Mouse (Mus musculus): Measurements from ENCODE around the gene Cabp2. TPM values are rescaled to one million over a fixed set of nuclear protein-coding genes. Genes with fewer than 3 reads are reported as not detected.
A peak's percentile ranks its signal among the peaks of the same experiment; 100 is the strongest.

Gene Cabp2
- polyA plus RNA-seq, 1 experiment from 2014 or later = 1.7 TPM

DNA sequence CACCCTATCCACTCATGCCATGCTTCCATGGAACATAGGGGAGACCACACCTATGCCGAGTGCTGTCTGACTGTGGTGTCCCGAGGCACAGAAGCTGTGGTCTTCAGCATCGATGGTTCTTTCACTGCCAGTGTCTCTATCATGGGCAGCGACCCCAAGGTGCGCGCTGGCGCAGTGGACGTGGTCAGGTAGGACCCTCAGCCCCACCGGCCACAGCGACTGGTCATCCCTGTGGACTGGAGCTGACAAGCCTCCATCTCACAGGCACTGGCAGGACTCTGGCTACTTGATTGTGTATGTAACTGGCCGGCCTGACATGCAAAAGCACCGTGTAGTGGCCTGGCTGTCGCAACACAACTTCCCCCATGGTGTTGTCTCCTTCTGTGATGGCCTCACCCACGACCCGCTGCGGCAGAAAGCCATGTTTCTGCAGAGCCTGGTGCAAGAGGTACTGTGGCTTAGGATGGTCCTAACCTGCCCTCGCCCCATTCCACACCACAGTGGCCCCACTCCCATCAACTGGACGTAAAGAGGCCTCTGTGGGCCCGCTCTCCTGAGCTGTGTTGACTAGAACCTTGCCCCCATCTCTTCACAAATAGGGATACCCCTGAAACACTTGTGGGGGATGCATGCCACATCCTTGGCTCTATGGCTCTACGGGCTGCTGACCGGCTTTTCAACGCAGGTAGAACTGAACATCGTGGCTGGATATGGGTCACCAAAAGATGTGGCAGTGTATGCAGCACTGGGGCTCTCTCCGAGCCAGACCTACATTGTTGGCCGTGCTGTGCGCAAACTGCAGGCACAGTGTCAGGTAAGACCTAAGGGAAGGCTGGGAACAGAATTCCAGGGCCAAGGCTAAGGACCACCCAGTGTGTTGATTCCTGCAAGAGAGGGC is 30.9 kb downstream of the Cabp2 start:
- no peak overlapping the region for H3K4me2 ChIP-seq (replicated peaks)
- H3K9me3 ChIP-seq = no peaks in the 10 kb centered on the region
- no peak overlapping the region for H3K9ac ChIP-seq
- H3K4me1 ChIP-seq (replicated peaks) = peaks cover 23% of the 10 kb centered on the region
- WGBS = 95% methylated on average over 26 of the region's 26 CpGs
- no peak for ATAC-seq
- H3K27ac ChIP-seq = peak overlapping the region; percentile 76; the same call in 1 of the 2 replicates
- no peak overlapping the region for H3K4me3 ChIP-seq (replicated peaks)
- H3K36me3 ChIP-seq = peaks cover 16% of the 10 kb centered on the region; the same call in 1 of the 2 replicates
- no peaks in the 10 kb centered on the region for H3K27me3 ChIP-seq (replicated peaks)

- Histone ChIP-seq H3K4me3 (replicated peaks) (no peak overlapping the region), H3K9me3 (no peaks in the 10 kb centered on the region), H3K9ac (no peak overlapping the region; the same call in 1 of the 2 replicates), H3K36me3 (peaks cover 22% of the 10 kb centered on the region; the same call in 1 of the 2 replicates), H3K4me1 (replicated peaks) (peaks cover 23% of the 10 kb centered on the region), H3K27ac (peak overlapping the region; percentile 76), H3K4me2 (replicated peaks) (peak overlapping the region; percentile 30), H3K27me3 (replicated peaks) (no peaks in the 10 kb centered on the region)
- ATAC-seq = peak; percentile 52
- 57% methylated on average over 13 of the region's 13 CpGs for WGBS
Measured at GRCm38 (mm10) chr19:4113186-4113805, 31.9 kb downstream of the Cabp2 start.

DNA sequence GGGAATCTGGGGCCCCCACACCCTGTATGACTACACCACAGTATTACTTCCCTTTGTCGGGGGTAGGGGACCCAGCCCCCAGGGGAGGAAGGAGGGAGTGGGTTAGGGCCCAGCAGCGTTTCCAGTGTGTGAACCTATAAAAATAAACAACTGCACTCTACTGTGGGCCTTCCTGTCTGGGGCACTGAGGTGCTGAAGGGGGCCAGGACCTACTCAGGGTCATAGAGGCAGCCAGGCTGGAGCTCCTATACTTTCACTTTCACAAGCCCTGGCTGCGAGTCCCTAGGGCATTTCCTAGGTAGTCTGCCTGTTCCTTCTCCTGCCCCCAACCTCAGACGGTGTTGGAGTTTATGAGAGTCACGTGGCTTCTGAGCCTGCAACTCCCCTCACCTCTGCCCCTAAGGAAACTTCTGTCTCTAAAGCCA is 32.4 kb downstream of the Cabp2 start:
- ATAC-seq = peak; percentile 83
- Histone ChIP-seq H3K36me3 (peaks cover 22% of the 10 kb centered on the region; the same call in 1 of the 2 replicates), H3K9ac (no peak overlapping the region; the same call in 1 of the 2 replicates)

DNA sequence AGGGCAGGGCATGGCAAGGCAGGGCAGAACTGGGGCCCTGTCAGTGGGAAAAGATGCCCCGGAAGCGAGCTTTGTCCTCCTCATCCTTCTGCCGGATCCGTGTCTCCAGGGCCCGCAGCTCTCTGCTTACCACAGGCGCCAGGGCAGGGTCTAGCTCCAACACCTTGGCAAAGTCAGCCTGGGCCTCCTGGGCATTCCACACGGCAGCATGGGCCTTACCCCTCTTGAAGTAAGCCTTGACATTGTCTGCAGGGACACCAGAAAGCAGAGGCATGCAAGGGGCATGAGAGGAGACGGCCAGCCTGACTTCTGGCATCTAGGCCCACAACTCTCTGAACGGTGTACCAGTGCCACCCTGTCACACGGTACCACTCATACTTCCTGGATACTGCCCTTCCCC is 33.2 kb downstream of the Cabp2 start:
- H3K9ac ChIP-seq = no peak overlapping the region
- peak overlapping the region; percentile 76; the same call in 1 of the 2 replicates for H3K27ac ChIP-seq
- H3K4me1 ChIP-seq (replicated peaks) = peaks cover 23% of the 10 kb centered on the region
- no peaks in the 10 kb centered on the region for H3K9me3 ChIP-seq
- no peaks in the 10 kb centered on the region for H3K27me3 ChIP-seq (replicated peaks)
- no peak for ATAC-seq
- WGBS = 78% methylated on average over 10 of the region's 10 CpGs
- H3K4me3 ChIP-seq (replicated peaks) = no peak overlapping the region
- H3K4me2 ChIP-seq (replicated peaks) = peak overlapping the region; percentile 30; the same call in 1 of the 2 replicates
- H3K36me3 ChIP-seq = peaks cover 22% of the 10 kb centered on the region; the same call in 1 of the 2 replicates

More for the DNA sequence above, 32.4 kb downstream of the Cabp2 start:
- Histone ChIP-seq H3K9me3 (no peaks in the 10 kb centered on the region), H3K4me1 (replicated peaks) (peaks cover 23% of the 10 kb centered on the region), H3K4me2 (replicated peaks) (peak overlapping the region; percentile 30), H3K27ac (peak overlapping the region; percentile 76), H3K4me3 (replicated peaks) (no peak overlapping the region), H3K27me3 (replicated peaks) (no peaks in the 10 kb centered on the region)
- 15% methylated on average over 5 of the region's 5 CpGs for WGBS

DNA sequence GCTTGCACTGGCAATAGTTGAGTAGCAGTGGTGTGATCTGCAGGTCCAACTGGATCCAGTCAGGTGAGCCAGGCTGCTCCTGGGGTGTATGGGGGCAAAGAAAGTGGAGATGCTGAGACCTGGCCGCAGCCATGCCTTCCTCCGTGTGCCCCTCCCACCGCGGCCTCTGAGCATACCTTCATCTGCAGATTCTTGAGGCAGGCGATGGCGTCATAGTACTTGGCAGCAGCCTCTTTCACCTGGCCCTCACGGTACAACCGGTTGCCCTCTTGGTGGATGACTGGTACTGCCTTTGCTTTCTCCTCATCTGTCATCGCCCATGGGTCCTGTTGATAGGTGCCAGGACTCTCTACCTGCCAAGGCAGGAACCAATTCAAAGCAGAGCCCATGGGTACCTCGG is 33.8 kb downstream of the Cabp2 start:
- H3K27ac ChIP-seq = no peak overlapping the region

GRCm38 (mm10) chr19:4115816-4116215 is 34.4 kb downstream of the Cabp2 start:
- H3K4me1 ChIP-seq (replicated peaks) = peaks cover 31% of the 10 kb centered on the region
- no peak for ATAC-seq
- H3K36me3 ChIP-seq = peaks cover 22% of the 10 kb centered on the region; the same call in 1 of the 2 replicates

More for the DNA sequence above, 33.8 kb downstream of the Cabp2 start:
- Histone ChIP-seq H3K9me3 (no peaks in the 10 kb centered on the region), H3K4me2 (replicated peaks) (no peak overlapping the region), H3K27me3 (replicated peaks) (no peaks in the 10 kb centered on the region), H3K9ac (no peak overlapping the region), H3K4me3 (replicated peaks) (no peak overlapping the region), H3K4me1 (replicated peaks) (peaks cover 24% of the 10 kb centered on the region), H3K36me3 (peaks cover 22% of the 10 kb centered on the region; the same call in 1 of the 2 replicates)
- WGBS = 96% methylated on average over 10 of the region's 10 CpGs
- ATAC-seq = no peak

DNA sequence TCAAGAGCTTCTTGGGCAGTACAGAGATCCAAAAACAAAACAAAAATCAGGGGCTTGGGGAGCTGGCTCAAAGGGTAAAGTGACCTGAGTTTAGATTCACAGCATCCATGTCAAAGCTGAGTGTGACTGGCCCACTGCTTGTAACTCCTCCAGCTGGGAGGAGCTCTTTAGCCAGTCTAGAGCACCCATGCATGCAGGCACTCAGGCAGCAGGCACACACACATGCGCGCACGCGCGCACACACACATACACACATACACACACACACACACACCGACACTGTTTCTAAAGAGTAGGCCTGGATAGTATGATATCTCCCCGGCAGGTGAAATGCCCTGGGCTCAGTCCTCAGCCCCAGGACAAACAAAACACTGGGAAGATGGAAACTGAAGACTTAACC is 35.6 kb downstream of the Cabp2 start:
- H3K9ac ChIP-seq = no peak overlapping the region
- H3K4me2 ChIP-seq (replicated peaks) = no peak overlapping the region
- H3K27me3 ChIP-seq (replicated peaks) = no peaks in the 10 kb centered on the region
- 95% methylated on average over 7 of the region's 7 CpGs for WGBS
- H3K4me3 ChIP-seq (replicated peaks) = no peak overlapping the region
- no peaks in the 10 kb centered on the region for H3K9me3 ChIP-seq
- no peak for ATAC-seq
- H3K4me1 ChIP-seq (replicated peaks) = peaks cover 36% of the 10 kb centered on the region
- no peak overlapping the region for H3K27ac ChIP-seq
- H3K36me3 ChIP-seq = peaks cover 22% of the 10 kb centered on the region; the same call in 1 of the 2 replicates

More at GRCm38 (mm10) chr19:4115816-4116215, 34.4 kb downstream of the Cabp2 start:
- Histone ChIP-seq H3K9me3 (no peaks in the 10 kb centered on the region), H3K27me3 (replicated peaks) (no peaks in the 10 kb centered on the region), H3K4me3 (replicated peaks) (no peak overlapping the region), H3K4me2 (replicated peaks) (no peak overlapping the region), H3K27ac (no peak overlapping the region), H3K9ac (no peak overlapping the region)
- 91% methylated on average over 11 of the region's 11 CpGs for WGBS

- ATAC-seq = no peak
- Histone ChIP-seq H3K4me3 (replicated peaks) (no peak overlapping the region), H3K4me2 (replicated peaks) (no peak overlapping the region), H3K9me3 (no peaks in the 10 kb centered on the region), H3K4me1 (replicated peaks) (peaks cover 26% of the 10 kb centered on the region), H3K36me3 (peaks cover 22% of the 10 kb centered on the region; the same call in 1 of the 2 replicates), H3K27me3 (replicated peaks) (no peaks in the 10 kb centered on the region), H3K27ac (no peak overlapping the region), H3K9ac (no peak overlapping the region)
- WGBS = 89% methylated on average over 2 of the region's 2 CpGs
Measured at GRCm38 (mm10) chr19:4118350-4118749, 37.0 kb downstream of the Cabp2 start.

DNA sequence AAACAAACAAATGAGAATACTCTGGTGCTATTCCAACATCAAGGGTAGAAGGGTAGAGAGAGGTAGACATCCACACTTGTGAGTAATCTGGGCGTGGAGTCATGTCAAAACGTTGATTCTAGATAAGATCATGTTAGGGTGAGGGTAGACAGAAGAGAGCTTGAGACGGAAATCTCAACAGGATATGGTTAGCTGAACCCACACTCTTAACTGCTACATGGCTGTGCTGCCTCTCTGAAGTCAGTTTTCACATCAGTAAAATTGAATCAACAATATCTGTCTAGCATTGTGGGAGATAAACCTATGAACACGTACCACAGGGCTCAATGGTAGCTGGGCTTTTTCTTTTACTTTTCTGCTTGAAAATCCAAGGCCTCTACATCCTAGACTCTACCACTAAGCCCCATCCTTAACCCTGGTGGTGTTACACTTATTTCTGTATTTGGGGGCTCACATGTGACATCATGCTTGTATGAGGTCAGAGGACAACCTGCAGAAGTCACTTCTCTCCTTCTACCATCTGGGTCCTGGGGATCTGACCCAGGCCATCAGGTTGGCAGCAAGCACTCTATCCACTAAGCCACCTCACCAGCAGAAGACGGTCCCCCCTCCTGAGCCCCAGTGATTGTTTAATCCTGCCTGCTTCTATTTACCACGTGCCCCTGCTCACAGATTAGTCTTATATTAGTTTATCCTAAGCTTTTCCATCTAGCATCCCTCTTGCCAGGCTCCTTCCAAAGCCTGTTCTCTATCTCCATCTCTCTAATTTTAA is 38.5 kb downstream of the Cabp2 start:
- H3K27ac ChIP-seq = no peak overlapping the region
- peaks cover 16% of the 10 kb centered on the region; the same call in 1 of the 2 replicates for H3K36me3 ChIP-seq
- H3K4me1 ChIP-seq (replicated peaks) = peaks cover 16% of the 10 kb centered on the region
- H3K9ac ChIP-seq = no peak overlapping the region
- WGBS = 77% methylated on average over 6 of the region's 6 CpGs
- H3K27me3 ChIP-seq (replicated peaks) = no peaks in the 10 kb centered on the region
- ATAC-seq = no peak
- no peak overlapping the region for H3K4me3 ChIP-seq (replicated peaks)
- peak overlapping the region; percentile 60 for H3K4me2 ChIP-seq (replicated peaks)
- H3K9me3 ChIP-seq = no peaks in the 10 kb centered on the region

GRCm38 (mm10) chr19:4120496-4120895 is 39.1 kb downstream of the Cabp2 start:
- Histone ChIP-seq H3K27me3 (replicated peaks) (no peaks in the 10 kb centered on the region), H3K4me2 (replicated peaks) (peak overlapping the region; percentile 60), H3K4me3 (replicated peaks) (no peak overlapping the region; the same call in 1 of the 2 replicates), H3K4me1 (replicated peaks) (peaks cover 13% of the 10 kb centered on the region), H3K36me3 (peaks cover 11% of the 10 kb centered on the region; the same call in 1 of the 2 replicates), H3K27ac (no peak overlapping the region), H3K9ac (no peak overlapping the region), H3K9me3 (no peaks in the 10 kb centered on the region)
- WGBS = 96% methylated on average over 2 of the region's 2 CpGs
- no peak for ATAC-seq

DNA sequence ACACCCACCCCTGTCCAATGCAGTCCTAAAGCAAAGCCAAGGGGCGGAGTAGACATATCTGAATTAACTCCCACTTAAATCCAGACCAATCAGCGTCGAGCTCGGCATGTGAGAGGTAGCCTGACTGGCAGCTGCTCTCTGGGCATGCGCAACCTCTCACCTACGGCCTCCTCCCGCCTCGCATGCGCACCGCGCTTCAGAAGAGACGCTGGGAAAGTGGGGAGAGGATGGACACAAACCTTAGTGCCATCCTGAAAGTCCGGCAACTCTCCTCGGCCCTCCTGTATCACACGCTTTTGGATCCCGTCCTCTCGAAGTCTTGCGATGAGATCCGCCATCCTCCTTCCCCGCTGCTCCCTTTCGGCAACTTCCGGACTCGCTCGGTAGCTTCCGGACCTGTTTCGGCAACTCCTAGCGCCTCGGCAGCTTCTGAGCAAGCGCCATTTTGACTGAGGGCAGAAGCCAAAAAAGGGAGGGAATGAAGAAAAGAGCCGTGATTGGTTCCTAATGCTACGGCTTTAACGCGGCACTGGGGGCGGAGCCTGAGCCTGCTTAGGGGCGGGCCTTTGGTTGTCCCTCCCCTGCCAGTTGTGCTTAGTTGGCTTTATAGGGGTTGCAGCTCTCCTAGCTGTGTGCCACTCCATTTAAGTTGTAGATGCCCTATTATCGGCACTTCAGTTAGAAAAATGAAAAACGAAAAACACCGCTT is 39.9 kb downstream of the Cabp2 start:
- no peaks in the 10 kb centered on the region for H3K27me3 ChIP-seq (replicated peaks)
- H3K36me3 ChIP-seq = peaks cover 6% of the 10 kb centered on the region; the same call in 1 of the 2 replicates
- peak overlapping the region; percentile 60 for H3K4me2 ChIP-seq (replicated peaks)
- WGBS = 3% methylated on average over 38 of the region's 38 CpGs
- H3K4me3 ChIP-seq (replicated peaks) = peak overlapping the region; percentile 50
- peak overlapping the region; percentile 55 for H3K9ac ChIP-seq
- H3K27ac ChIP-seq = peak overlapping the region; percentile 70
- peak; percentile 79 for ATAC-seq
- H3K4me1 ChIP-seq (replicated peaks) = peaks cover 13% of the 10 kb centered on the region
- H3K9me3 ChIP-seq = no peaks in the 10 kb centered on the region

All from intestine, embryonic 15.5 days (tissue).